Mouse (Mus musculus): ENCODE results near the gene Ncf1. TPM values are rescaled to one million over a fixed set of nuclear protein-coding genes. Genes with fewer than 3 reads are reported as not detected.

Gene Ncf1
- polyA plus RNA-seq, 1 experiment from 2014 or later: 3.1 TPM

GRCm38 (mm10) chr5:134170167-134170566 lies 59.3 kb downstream of the Ncf1 start:
- 98% methylated on average over 8 of the region's 8 CpGs for WGBS
- Histone ChIP-seq H3K36me3 (peaks cover 26% of the 10 kb centered on the region), H3K9ac (replicated peaks) (no peak overlapping the region), H3K27ac (replicated peaks) (no peak overlapping the region), H3K4me2 (replicated peaks) (no peak overlapping the region), H3K9me3 (no peaks in the 10 kb centered on the region), H3K4me3 (no peak overlapping the region), H3K27me3 (no peaks in the 10 kb centered on the region), H3K4me1 (peaks cover 6% of the 10 kb centered on the region)
- ATAC-seq (ENCODE audit: low FRiP score, low read depth): no peak

Other genes starting within 250 kb of the Ncf1 start
- 20.6 and 20.9 TPM in 2 replicates for gene Castor2, start 129.9 kb downstream of the Ncf1 start, polyA plus RNA-seq (2016; fragmentation: Nextera tagmentation; extraction: Ambion mirVana)
- 25.6 and 29.5 TPM in 2 replicates for gene Rcc1l, start 52.9 kb downstream of the Ncf1 start, polyA plus RNA-seq (2016; fragmentation: Nextera tagmentation; extraction: Ambion mirVana)
- gene Gtf2ird2, start 45.6 kb downstream of the Ncf1 start, polyA plus RNA-seq (2016; fragmentation: Nextera tagmentation; extraction: Ambion mirVana): 14.1 TPM in 2 replicates
- gene Gtf2i, start 85.1 kb upstream of the Ncf1 start, polyA plus RNA-seq (2016; fragmentation: Nextera tagmentation; extraction: Ambion mirVana): 220 and 243 TPM in 2 replicates
- gene Gtf2ird1, start 227.1 kb upstream of the Ncf1 start, polyA plus RNA-seq (2016; fragmentation: Nextera tagmentation; extraction: Ambion mirVana): 120 and 122 TPM in 2 replicates